16 mouse cellular contexts compared by ENCODE assay signal in genomic region chr11:46115411-46116173, GRCm38 (mm10). TPM values are rescaled to one million over a fixed set of nuclear protein-coding genes. Genes with fewer than 3 reads are reported as not detected.
DNase-seq lines count a peak whose midpoint lies in the region; ATAC-seq and TF ChIP-seq lines count a peak whose summit lies in the region.
"Had no signal": no experiment of that assay in that cellular context is flagged by ENCODE, and none has a peak within 500 bp of the region (broad histone marks: within the 10 kb centered on the region; RNA-seq: fewer than 3 reads in every experiment).

No protein-coding gene starts in this region.

- DNase-seq in adrenal gland, adult 2 months: peak; percentile 65
- no peak for DNase-seq in adrenal gland, postnatal 10 days
- no peak for DNase-seq in lung, postnatal 25 days (ENCODE audit: low spot score)
- peak; percentile 61 for DNase-seq in kidney, postnatal 0 days (ENCODE audit: low spot score)
- no peak for DNase-seq in retina, postnatal 1 day
- no peak for DNase-seq in gastrocnemius, adult 18-20 months (ENCODE audit: low spot score)
- DNase-seq in gastrocnemius, postnatal 4 days (ENCODE audit: low spot score in 2 of 2): no peak
- DNase-seq: heart, adult 2 months; liver, embryonic 13.5 days; right cerebral cortex, postnatal 25 days had no signal

- 0 out of 2 replicates have a peak overlapping the region, but pooled peaks have one; percentile 9 for H3K27ac ChIP-seq in lung, embryonic 16.5 days (ENCODE audit: low read length)
- H3K27ac ChIP-seq in kidney, postnatal 0 days: 0 out of 2 replicates have a peak overlapping the region, but pooled peaks have one; percentile 5
- H3K27ac ChIP-seq: heart, adult 2 months; liver, embryonic 13.5 days had no signal

- no peak overlapping the region for H3K9ac ChIP-seq in lung, embryonic 16.5 days (ENCODE audit: low read length)
- H3K9ac ChIP-seq in kidney, postnatal 0 days (ENCODE audit: low read depth, low read length): no peak overlapping the region
- H3K9ac ChIP-seq: liver, embryonic 13.5 days had no signal

- peaks cover 6% of the 10 kb centered on the region; the same call in 1 of the 2 replicates for H3K36me3 ChIP-seq in lung, embryonic 16.5 days (ENCODE audit: control insufficient read depth, insufficient read depth, low read length)
- H3K36me3 ChIP-seq in kidney, postnatal 0 days (ENCODE audit: insufficient read depth, low read length): no peaks in the 10 kb centered on the region
- H3K36me3 ChIP-seq: liver, embryonic 13.5 days had no signal

- H3K9me3 ChIP-seq in lung, embryonic 16.5 days (ENCODE audit: control insufficient read depth, low read length): no peaks in the 10 kb centered on the region
- no peaks in the 10 kb centered on the region for H3K9me3 ChIP-seq in kidney, postnatal 0 days (replicated peaks; ENCODE audit: low read length)
- H3K9me3 ChIP-seq: liver, embryonic 13.5 days had no signal

- peaks cover 11% of the 10 kb centered on the region for H3K4me1 ChIP-seq in lung, embryonic 16.5 days (replicated peaks; ENCODE audit: control insufficient read depth, insufficient read depth, low read length)
- H3K4me1 ChIP-seq in kidney, postnatal 0 days (replicated peaks; ENCODE audit: insufficient read depth, low read length): no peaks in the 10 kb centered on the region
- H3K4me1 ChIP-seq: liver, embryonic 13.5 days had no signal

- no peak overlapping the region for H3K4me2 ChIP-seq in lung, embryonic 16.5 days (ENCODE audit: low read depth, low read length)
- H3K4me2 ChIP-seq in kidney, postnatal 0 days (ENCODE audit: low read length): no peak overlapping the region
- H3K4me2 ChIP-seq: liver, embryonic 13.5 days had no signal

- H3K4me3 ChIP-seq in lung, embryonic 16.5 days (ENCODE audit: low read length): no peak overlapping the region
- no peak overlapping the region for H3K4me3 ChIP-seq in kidney, postnatal 0 days (replicated peaks; ENCODE audit: low read depth, low read length)
- H3K4me3 ChIP-seq: heart, adult 2 months; liver, embryonic 13.5 days had no signal

- 58% methylated on average over 9 of the region's 9 CpGs for WGBS in lung, embryonic 16.5 days
- WGBS in kidney, postnatal 0 days: 33% methylated on average over 9 of the region's 9 CpGs

- H3K27me3 ChIP-seq in lung, embryonic 16.5 days (ENCODE audit: control insufficient read depth, insufficient read depth, low read depth, low read length): no peaks in the 10 kb centered on the region
- no peaks in the 10 kb centered on the region for H3K27me3 ChIP-seq in kidney, postnatal 0 days (ENCODE audit: insufficient read depth, low read length)

- no peak for TF ChIP-seq CTCF in kidney, postnatal 0 days (IDR thresholded peaks at IDR 0.05; ENCODE audit: low read depth)

- ATAC-seq in lung, embryonic 16.5 days (ENCODE audit: low read depth): 0 out of 2 replicates have a peak, but pooled peaks have one; percentile 16
- no peak for ATAC-seq in kidney, postnatal 0 days (replicated peaks; ENCODE audit: low FRiP score, low read depth)
- ATAC-seq: activated CD4-positive, CD25-positive, alpha-beta regulatory T cell, adult 4 months had no signal

RNA-seq across cellular contexts. Expression of gene Nipal4, which starts 50.7 kb away (rescaled TPM):
- total RNA-seq in adrenal gland, adult 2 months (2021): not detected
- 0.04 and 0.07 TPM in 2 replicates for polyA plus RNA-seq in adrenal gland, adult 2 months (2012; rRNA removed)
- total RNA-seq in adrenal gland, postnatal 10 days (2021): under 1 TPM in 1 of 2 experiments, not detected in 1; 0.12 TPM
- polyA plus RNA-seq in lung, embryonic 16.5 days (2015; fragmentation: Nextera tagmentation; extraction: Ambion mirVana): 1.0 and 1.4 TPM in 2 replicates
- polyA plus RNA-seq in kidney, postnatal 0 days (2015; fragmentation: Nextera tagmentation; extraction: Ambion mirVana): 0.54 and 0.76 TPM in 2 replicates
- not detected for total RNA-seq in gastrocnemius, adult 18-20 months (2021)
- under 1 TPM; 0.13 to 0.32 TPM for total RNA-seq in gastrocnemius, postnatal 4 days (2021)
- total RNA-seq: hematopoietic stem cell, adult 5-6 weeks; megakaryocyte-erythroid progenitor cell, adult 5-6 weeks; MEL; monocyte, adult 5-6 weeks had no signal

RNA-seq across cellular contexts. Expression of gene Adam19, which starts 59.8 kb away (rescaled TPM):
- total RNA-seq in adrenal gland, adult 2 months (2021): 1 to 10 TPM; 2.6 to 6.7 TPM
- polyA plus RNA-seq in adrenal gland, adult 2 months (2012; rRNA removed): 2.9 and 3.8 TPM in 2 replicates
- 10 to 100 TPM; 15.5 to 25.3 TPM for total RNA-seq in adrenal gland, postnatal 10 days (2021)
- 20.7 and 22.2 TPM in 2 replicates for polyA plus RNA-seq in lung, embryonic 16.5 days (2015; fragmentation: Nextera tagmentation; extraction: Ambion mirVana)
- 6.5 and 8.1 TPM in 2 replicates for polyA plus RNA-seq in kidney, postnatal 0 days (2015; fragmentation: Nextera tagmentation; extraction: Ambion mirVana)
- 1 to 10 TPM; 1.9 to 4.1 TPM for total RNA-seq in gastrocnemius, adult 18-20 months (2021)
- 10 to 100 TPM; 48.3 to 56.3 TPM for total RNA-seq in gastrocnemius, postnatal 4 days (2021)

Comparison
In these comparisons a context has a peak if more than half of its experiments do, and no peak if none do; other contexts are left out.
1. DNase-seq: peak in adrenal gland, adult 2 months (single experiment) and kidney, postnatal 0 days (single experiment); none in adrenal gland, postnatal 10 days (single experiment), lung, postnatal 25 days (single experiment), retina, postnatal 1 day (single experiment), gastrocnemius, adult 18-20 months (single experiment) and gastrocnemius, postnatal 4 days (0 of 2).